Mouse (Mus musculus) olfactory bulb, adult 2 months (tissue): Measurements from ENCODE around the gene Lst1.

Experiments
- CTCF ChIP-seq: fragments of 200-500 bp; IDR thresholded peaks from 2 replicates; pipeline ENCODE4 v1.5.1; 2012; ENCODE audit warnings: low read depth, mild to moderate bottlenecking, low read length, moderate library complexity; ENCODE audit not compliant: insufficient read depth
- POLR2A ChIP-seq: fragments of 200-500 bp; IDR thresholded peaks from 2 replicates; pipeline ENCODE4 v1.6.1; 2012; ENCODE audit warnings: mild to moderate bottlenecking, low read depth, low read length, moderate library complexity; ENCODE audit not compliant: insufficient read depth

DNA sequence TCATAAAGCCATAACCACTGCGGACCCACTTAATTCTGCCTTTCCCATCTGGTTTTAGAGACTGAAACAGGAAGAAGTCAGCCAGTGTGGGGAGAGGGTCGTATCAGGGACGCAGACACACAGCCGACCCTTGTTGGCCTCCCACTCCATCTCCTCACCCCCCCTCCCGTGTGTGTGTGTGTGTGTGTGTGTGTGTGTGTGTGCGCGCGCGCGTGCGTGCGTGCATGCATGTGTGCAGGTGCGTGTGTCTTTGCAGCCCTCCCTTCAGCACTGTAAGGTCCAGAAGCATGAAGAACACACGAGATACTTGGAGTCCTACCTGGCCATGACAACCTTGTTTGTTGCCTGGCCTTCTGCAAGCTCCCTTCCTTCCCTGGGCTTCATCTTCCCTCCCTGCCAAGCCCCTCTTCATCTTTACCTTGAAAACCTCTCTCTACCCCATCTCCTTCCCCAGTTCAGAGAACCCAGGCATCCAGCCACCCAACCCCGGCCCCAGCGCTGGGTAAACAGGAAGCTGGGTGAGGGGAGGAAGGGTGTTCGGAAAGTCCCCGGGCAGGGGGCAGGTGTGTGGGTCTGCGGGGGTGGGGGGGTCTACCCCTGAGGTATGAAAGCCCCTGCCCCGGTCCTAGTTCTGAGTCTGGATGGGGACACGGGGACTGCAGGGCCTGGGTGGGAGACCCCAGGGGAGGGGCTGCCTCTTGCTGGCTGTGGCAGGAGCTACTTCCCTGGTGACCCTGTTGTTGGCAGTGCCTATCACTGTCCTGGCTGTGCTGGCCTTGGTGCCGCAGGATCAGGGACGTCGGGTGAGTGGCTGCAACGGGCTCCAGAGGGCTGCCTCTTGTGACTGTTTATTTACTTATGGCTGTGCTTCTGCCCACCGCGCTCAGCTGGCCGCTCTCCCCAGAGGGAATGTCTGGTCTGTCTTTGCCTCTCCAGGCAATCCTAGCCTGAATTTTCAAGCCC lies 5.9 kb upstream of the Lst1 start, which contains the start of gene Ltb:
- no peak for TF ChIP-seq CTCF
- TF ChIP-seq POLR2A = no peak
